Mouse (Mus musculus) ES-E14 (cell line): ENCODE measurements at regions not wholly inside any gene's neighbourhood (a gene's known extent, or its start where the extent isn't known, plus 50 kb on each side); places are given as distances from the start of the nearest gene placed in this dataset.

Experiments used
- DNase-seq: peaks from one replicate; pipeline ENCODE4 v3.0.0-alpha.2; 2013; ENCODE audit warnings: low read depth, low spot score
- H3K27ac ChIP-seq: 2 replicates; pipeline ENCODE4 v1.5.1; 2012; ENCODE audit warnings: low read depth, mild to moderate bottlenecking, low read length, moderate library complexity, mixed read lengths; ENCODE audit not compliant: poor library complexity, insufficient read depth, severe bottlenecking
- H3K36me3 ChIP-seq: 2 replicates; pipeline ENCODE4 v1.6.1; 2012; ENCODE audit warnings: mild to moderate bottlenecking, low read length, moderate library complexity, mixed read lengths; ENCODE audit not compliant: control insufficient read depth, poor library complexity, insufficient read depth, severe bottlenecking
- H3K4me1 ChIP-seq, 2 experiments: fragments of 150-350 bp in 1 of 2; sonication (generic) in 1 of 2; 2 replicates each; pipeline ENCODE4 v1.6.1; 2012; ENCODE audit warnings: low read length in 2 of 2, mild to moderate bottlenecking in 1 of 2, mixed read lengths in 1 of 2; ENCODE audit not compliant: control insufficient read depth in 2 of 2, insufficient read depth in 2 of 2, poor library complexity in 1 of 2
- H3K4me3 ChIP-seq, 2 experiments: fragments of 150-350 bp in 1 of 2; sonication (generic) in 1 of 2; 2 replicates each; pipeline ENCODE4 v1.5.1; 2012; ENCODE audit warnings: low read length in 2 of 2, low read depth in 1 of 2, mild to moderate bottlenecking in 1 of 2, mixed read lengths in 1 of 2; ENCODE audit not compliant: insufficient read depth in 1 of 2, poor library complexity in 1 of 2, severe bottlenecking in 1 of 2
- H3K9ac ChIP-seq: 2 replicates; pipeline ENCODE4 v1.6.1; 2012; ENCODE audit warnings: low read depth, mild to moderate bottlenecking, low read length, mixed read lengths; ENCODE audit not compliant: poor library complexity, insufficient read depth, severe bottlenecking
- H3K9me3 ChIP-seq: fragments of 150-350 bp; sonication (generic); 2 replicates; pipeline ENCODE4 v1.6.1; 2012; ENCODE audit warnings: low read depth, mild to moderate bottlenecking, low read length; ENCODE audit not compliant: control insufficient read depth, insufficient read depth
- CHD2 ChIP-seq: IDR thresholded peaks from 2 replicates; pipeline ENCODE4 v1.6.1; 2014; ENCODE audit warnings: mild to moderate bottlenecking, low read depth, low read length, inconsistent platforms
- HCFC1 ChIP-seq: IDR thresholded peaks from 2 replicates; pipeline ENCODE4 v1.6.1; 2012; ENCODE audit warnings: low read length, inconsistent platforms, borderline replicate concordance; ENCODE audit not compliant: insufficient read depth
- MAFK ChIP-seq: IDR thresholded peaks from 2 replicates; pipeline ENCODE4 v1.6.1; 2014; ENCODE audit warnings: mild to moderate bottlenecking, low read depth, low read length, inconsistent platforms; ENCODE audit not compliant: insufficient read depth
- ZC3H11A ChIP-seq: IDR thresholded peaks from 2 replicates; pipeline ENCODE4 v1.6.1; 2012; ENCODE audit warnings: low read depth, mild to moderate bottlenecking, inconsistent platforms, low read length, borderline replicate concordance
- ZNF384 ChIP-seq: IDR thresholded peaks from 2 replicates; pipeline ENCODE4 v1.6.1; 2012; ENCODE audit warnings: low read depth, low read length, inconsistent platforms
- in situ Hi-C, 2 experiments: fragments of 600-800 bp; cut with MboI; formaldehyde crosslinking; loops; one replicate each; pipeline ENCODE4 v1.15.1; 2025; ENCODE audit warnings: low sequenced_read_pairs in 2 of 2, inconsistent platforms in 1 of 2; ENCODE audit not compliant: unreplicated experiment in 2 of 2

GRCm38 (mm10) chr2:115402246-115402645 lies 179.3 kb upstream of the BC052040 start:
- in situ Hi-C loops, result no loop called here
- no peak overlapping the region for H3K27ac ChIP-seq
- no peaks in the 10 kb centered on the region for H3K36me3 ChIP-seq
- H3K9me3 ChIP-seq, result no peaks in the 10 kb centered on the region
- DNase-seq, result no peak
- no peaks in the 10 kb centered on the region for H3K4me1 ChIP-seq
- H3K4me3 ChIP-seq, result no peak overlapping the region
- H3K9ac ChIP-seq, result no peak overlapping the region
- no peak for TF ChIP-seq HCFC1
- TF ChIP-seq CHD2, result no peak
- no peak for TF ChIP-seq ZC3H11A
- TF ChIP-seq MAFK, result no peak
- TF ChIP-seq ZNF384, result no peak

GRCm38 (mm10) chr2:115432476-115432875 lies 149.0 kb upstream of the BC052040 start:
- no peaks in the 10 kb centered on the region for H3K9me3 ChIP-seq
- H3K27ac ChIP-seq, result no peak overlapping the region
- in situ Hi-C loops, result no loop called here
- DNase-seq, result no peak
- no peak overlapping the region for H3K9ac ChIP-seq
- H3K4me3 ChIP-seq, result no peak overlapping the region
- H3K4me1 ChIP-seq, result no peaks in the 10 kb centered on the region
- TF ChIP-seq ZC3H11A (no peak), HCFC1 (no peak), ZNF384 (no peak), CHD2 (no peak)
- no peaks in the 10 kb centered on the region for H3K36me3 ChIP-seq

- no peaks in the 10 kb centered on the region for H3K36me3 ChIP-seq
- no peak overlapping the region for H3K9ac ChIP-seq
- no peak overlapping the region for H3K27ac ChIP-seq
- H3K9me3 ChIP-seq, result no peaks in the 10 kb centered on the region
- H3K4me1 ChIP-seq, result no peaks in the 10 kb centered on the region
- in situ Hi-C loops, result no loop called here
- TF ChIP-seq CHD2 (no peak), MAFK (no peak), ZC3H11A (no peak), ZNF384 (no peak), HCFC1 (no peak)
- H3K4me3 ChIP-seq, result no peak overlapping the region
- DNase-seq, result no peak
Measured at GRCm38 (mm10) chr2:115441100-115441499, 140.4 kb upstream of the BC052040 start.

GRCm38 (mm10) chr2:115449783-115450483 lies 131.6 kb upstream of the BC052040 start:
- no peak overlapping the region for H3K9ac ChIP-seq
- H3K9me3 ChIP-seq, result no peaks in the 10 kb centered on the region
- no peaks in the 10 kb centered on the region for H3K36me3 ChIP-seq
- no peak for DNase-seq
- H3K27ac ChIP-seq, result no peak overlapping the region
- H3K4me1 ChIP-seq, result no peaks in the 10 kb centered on the region
- no peak overlapping the region for H3K4me3 ChIP-seq
- in situ Hi-C loops, result no loop called here
- no peak for TF ChIP-seq ZC3H11A
- TF ChIP-seq MAFK, result no peak
- no peak for TF ChIP-seq ZNF384
- TF ChIP-seq CHD2, result no peak
- no peak for TF ChIP-seq HCFC1

GRCm38 (mm10) chr2:115455593-115455992 lies 125.9 kb upstream of the BC052040 start:
- no peak for DNase-seq
- H3K36me3 ChIP-seq, result no peaks in the 10 kb centered on the region
- no peak overlapping the region for H3K27ac ChIP-seq
- no peak overlapping the region for H3K9ac ChIP-seq
- no peaks in the 10 kb centered on the region for H3K9me3 ChIP-seq
- TF ChIP-seq ZNF384 (no peak), ZC3H11A (no peak), MAFK (no peak), CHD2 (no peak), HCFC1 (no peak)
- H3K4me1 ChIP-seq, result no peaks in the 10 kb centered on the region
- in situ Hi-C loops, result no loop called here
- H3K4me3 ChIP-seq, result no peak overlapping the region
